ENCODE assay signal across 12 mouse cellular contexts in genomic region chr6:94226262-94226661, GRCm38 (mm10). TPM values are rescaled to one million over a fixed set of nuclear protein-coding genes. Genes with fewer than 3 reads are reported as not detected.
DNase-seq lines count a peak whose midpoint lies in the region; ATAC-seq and TF ChIP-seq lines count a peak whose summit lies in the region.
"Had no signal": no experiment of that assay in that cellular context is flagged by ENCODE, and none has a peak within 500 bp of the region (broad histone marks: within the 10 kb centered on the region; RNA-seq: fewer than 3 reads in every experiment).

No protein-coding gene starts in this region.

- H3K9ac ChIP-seq in heart, postnatal 0 days (replicated peaks; ENCODE audit: low read depth, low read length) = no peak overlapping the region
- H3K9ac ChIP-seq: liver, embryonic 15.5 days had no signal

- TF ChIP-seq CTCF in heart, postnatal 0 days (IDR thresholded peaks at IDR 0.05; ENCODE audit: low read depth) = no peak

- H3K36me3 ChIP-seq in heart, postnatal 0 days (replicated peaks; ENCODE audit: control insufficient read depth, insufficient read depth, low read length) = no peaks in the 10 kb centered on the region
- H3K36me3 ChIP-seq: G1E; liver, embryonic 15.5 days had no signal

- no peak for DNase-seq in heart, postnatal 0 days (ENCODE audit: low spot score)
- DNase-seq in heart, postnatal 4 days = no peak
- DNase-seq in 3134 (ENCODE audit: extremely low read depth, insufficient read length, low spot score) = peak; percentile 32
- peak; percentile 55 for DNase-seq in 3T3-L1 (ENCODE audit: low read depth, low spot score)
- peak; percentile 33 to 48 for DNase-seq in frontal cortex, postnatal 36 days (ENCODE audit: low spot score in 2 of 2)
- no peak for DNase-seq in ovary, adult 18-20 months (ENCODE audit: low spot score)
- no peak for DNase-seq in thymus, adult 18-20 months
- DNase-seq: kidney, adult 18-20 months had no signal

- TF ChIP-seq EP300 in heart, postnatal 0 days (IDR thresholded peaks at IDR 0.05; ENCODE audit: low read depth) = no peak

- H3K4me1 ChIP-seq in heart, postnatal 0 days (ENCODE audit: control insufficient read depth, insufficient read depth) = peaks cover 51% of the 10 kb centered on the region

- WGBS in heart, postnatal 0 days = 40% methylated on average over 6 of the region's 6 CpGs

- ATAC-seq in heart, postnatal 0 days (ENCODE audit: insufficient read depth, low read depth) = no peak
- ATAC-seq in inflammation-experienced regulatory T-cells, adult 6 months = no peak
- ATAC-seq: forebrain, embryonic 14.5 days had no signal

- peak overlapping the region; percentile 58 for H3K27ac ChIP-seq in heart, postnatal 0 days (ENCODE audit: low read depth)
- H3K27ac ChIP-seq: liver, embryonic 15.5 days had no signal

- peak overlapping the region; percentile 35 for H3K4me2 ChIP-seq in heart, postnatal 0 days (ENCODE audit: low read depth, low read length)
- H3K4me2 ChIP-seq: liver, embryonic 15.5 days had no signal

- no peaks in the 10 kb centered on the region for H3K27me3 ChIP-seq in heart, postnatal 0 days (ENCODE audit: control insufficient read depth, insufficient read depth, low read length)
- H3K27me3 ChIP-seq: liver, embryonic 15.5 days had no signal

- H3K4me3 ChIP-seq in heart, postnatal 0 days (ENCODE audit: low read depth, low read length) = no peak overlapping the region
- H3K4me3 ChIP-seq: liver, embryonic 15.5 days had no signal

- H3K9me3 ChIP-seq in heart, postnatal 0 days (replicated peaks; ENCODE audit: control insufficient read depth, low read length) = no peaks in the 10 kb centered on the region
- H3K9me3 ChIP-seq: liver, embryonic 15.5 days had no signal

RNA-seq across cellular contexts. Expression of gene Magi1, which starts 57.5 kb away (rescaled TPM):
- total RNA-seq in heart, postnatal 0 days (2014; rRNA removed; ENCODE audit: low replicate concordance) = 15.3 and 20.4 TPM in 2 replicates
- polyA plus RNA-seq in heart, postnatal 0 days (2015; fragmentation: Nextera tagmentation; extraction: Ambion mirVana) = 4.4 and 4.6 TPM in 2 replicates
- 10 to 100 TPM; 38.9 to 40.6 TPM for total RNA-seq in heart, postnatal 4 days (2021)
- polyA plus RNA-seq in inflammation-experienced regulatory T-cells, adult 6 months (2017; shearing (Covaris generic)) = 1 to 10 TPM in 1 of 3 experiments, under 1 TPM in 1, not detected in 1; 0.08 to 4.6 TPM

Comparison
In these comparisons a context has a peak if more than half of its experiments do, and no peak if none do; other contexts are left out.
1. DNase-seq: peak in 3134 (single experiment), 3T3-L1 (single experiment) and frontal cortex, postnatal 36 days (2 of 2); none in heart, postnatal 0 days (single experiment), heart, postnatal 4 days (single experiment), ovary, adult 18-20 months (single experiment) and thymus, adult 18-20 months (0 of 2).